Mouse (Mus musculus) small intestine, adult 2 months (tissue): ENCODE data around the gene Wnk2. TPM values are rescaled to one million over a fixed set of nuclear protein-coding genes. Genes with fewer than 3 reads are reported as not detected.

Experiments
- H3K27ac ChIP-seq: fragments of 200-500 bp; 2 replicates; pipeline ENCODE4 v1.5.1; 2012; ENCODE audit warnings: low read depth, low read length, control low read depth, inconsistent platforms; ENCODE audit not compliant: insufficient read depth
- H3K27me3 ChIP-seq: fragments of 200-500 bp; 2 replicates; pipeline ENCODE4 v1.6.1; 2012; ENCODE audit warnings: mild to moderate bottlenecking, moderate library complexity, low read length, inconsistent platforms; ENCODE audit not compliant: control insufficient read depth, insufficient read depth
- H3K36me3 ChIP-seq: fragments of 200-500 bp; 2 replicates; pipeline ENCODE4 v1.6.1; 2012; ENCODE audit warnings: mild to moderate bottlenecking, low read length, control low read depth, inconsistent platforms; ENCODE audit not compliant: control insufficient read depth, insufficient read depth
- H3K4me1 ChIP-seq: fragments of 200-500 bp; 2 replicates; pipeline ENCODE4 v1.6.1; 2012; ENCODE audit warnings: low read length, inconsistent platforms, mixed read lengths; ENCODE audit not compliant: control insufficient read depth, insufficient read depth, insufficient read length
- H3K4me3 ChIP-seq: fragments of 200-500 bp; 2 replicates; pipeline ENCODE4 v1.5.1; 2012; ENCODE audit warnings: low read depth, mild to moderate bottlenecking, control low read depth, inconsistent platforms, low read length, moderate library complexity
- CTCF ChIP-seq: fragments of 200-500 bp; IDR thresholded peaks from 2 replicates; pipeline ENCODE4 v1.5.1; 2012; ENCODE audit warnings: low read depth, mild to moderate bottlenecking, control low read depth, inconsistent platforms, low read length, moderate library complexity, mixed read lengths; ENCODE audit not compliant: insufficient replicate concordance, insufficient read length; ENCODE audit errors: extremely low read depth
- POLR2A ChIP-seq: fragments of 200-500 bp; IDR thresholded peaks from 2 replicates; pipeline ENCODE4 v1.6.1; 2012; ENCODE audit warnings: low read depth, mild to moderate bottlenecking, control low read depth, inconsistent platforms, low read length, moderate library complexity
- WGBS: fragments of 180-500 bp; shearing (Covaris S2); methylation state at CpG from one replicate; pipeline ENCODE4 v1.1.7; 2018; 5-methylcytosine and 5-hydroxymethylcytosine counted together
- polyA plus RNA-seq: library from polyadenylated mRNA; depleted of rRNA; stranded (reverse); fragments of >200 nt; gene quantifications from 2 replicates; pipeline ENCODE4 v1.2.3, GENCODE M21; 2012

Gene Wnk2
- polyA plus RNA-seq, 1 experiment = 19.5 TPM

DNA sequence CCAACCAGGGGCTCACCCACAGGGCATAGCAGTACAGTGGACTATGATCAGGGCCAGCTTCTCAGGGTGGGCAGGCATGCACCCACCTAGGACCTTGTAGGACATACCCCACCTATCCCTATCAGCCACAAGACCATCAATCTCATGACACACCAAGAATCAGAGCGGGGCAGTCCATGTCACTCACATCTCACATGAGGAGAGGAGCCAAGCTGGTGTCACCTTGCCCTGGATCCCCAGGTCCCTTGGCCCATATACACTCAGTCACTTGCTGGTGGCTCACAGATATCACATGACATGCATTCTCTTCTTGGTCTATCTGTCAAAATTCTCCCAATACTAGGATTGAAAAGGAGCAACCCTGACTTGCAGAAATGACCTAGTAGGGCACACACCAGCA, 18.7 kb downstream of the Wnk2 start:
- no peaks in the 10 kb centered on the region for H3K27me3 ChIP-seq
- TF ChIP-seq CTCF (no peak), POLR2A (no peak)
- H3K27ac ChIP-seq = no peak overlapping the region
- H3K4me3 ChIP-seq = no peak overlapping the region
- no peaks in the 10 kb centered on the region for H3K36me3 ChIP-seq
- WGBS = 90% methylated on average over 1 of the region's 1 CpGs
- H3K4me1 ChIP-seq = peaks cover 32% of the 10 kb centered on the region

DNA sequence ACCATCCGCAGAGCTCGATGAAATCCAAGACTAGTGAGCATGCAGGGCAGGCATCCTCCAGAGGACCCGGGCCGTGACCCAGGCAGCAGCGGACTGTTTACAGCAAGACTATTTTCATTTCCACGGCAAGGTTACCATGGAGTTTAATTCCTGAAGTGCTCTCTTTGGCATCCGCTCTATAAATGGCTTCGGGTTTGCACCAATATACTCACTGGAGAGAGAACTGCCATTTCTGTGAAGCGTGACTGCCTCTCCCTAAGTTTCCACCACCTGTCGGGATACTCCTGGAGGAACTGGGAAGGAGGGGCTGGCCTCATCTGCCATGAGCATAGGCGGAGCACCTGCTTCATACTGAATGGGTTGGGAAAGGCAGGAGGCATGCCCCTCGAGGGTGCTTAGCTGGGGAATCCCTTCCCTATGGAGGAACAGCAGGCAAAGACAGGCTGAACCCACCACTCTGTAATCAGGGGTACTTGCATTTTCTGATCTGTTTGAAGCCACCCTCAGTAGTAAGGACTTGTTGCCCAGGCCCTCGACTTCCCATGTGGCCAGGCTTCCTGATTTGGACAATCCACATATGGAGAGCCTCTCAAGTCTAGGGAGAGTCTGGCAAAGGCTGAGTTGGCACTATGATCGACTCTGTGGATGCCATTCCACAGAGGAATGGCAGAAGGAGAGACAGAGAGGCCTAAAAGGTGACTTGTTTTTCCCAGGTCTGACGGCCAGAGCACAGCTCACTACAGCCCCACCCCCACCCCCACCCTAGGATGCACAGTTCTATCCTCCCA, 19.8 kb downstream of the Wnk2 start:
- Histone ChIP-seq H3K4me3 (no peak overlapping the region), H3K27ac (no peak overlapping the region), H3K36me3 (no peaks in the 10 kb centered on the region), H3K27me3 (no peaks in the 10 kb centered on the region), H3K4me1 (peaks cover 26% of the 10 kb centered on the region)
- 59% methylated on average over 15 of the region's 15 CpGs for WGBS
- TF ChIP-seq CTCF (no peak), POLR2A (no peak)

DNA sequence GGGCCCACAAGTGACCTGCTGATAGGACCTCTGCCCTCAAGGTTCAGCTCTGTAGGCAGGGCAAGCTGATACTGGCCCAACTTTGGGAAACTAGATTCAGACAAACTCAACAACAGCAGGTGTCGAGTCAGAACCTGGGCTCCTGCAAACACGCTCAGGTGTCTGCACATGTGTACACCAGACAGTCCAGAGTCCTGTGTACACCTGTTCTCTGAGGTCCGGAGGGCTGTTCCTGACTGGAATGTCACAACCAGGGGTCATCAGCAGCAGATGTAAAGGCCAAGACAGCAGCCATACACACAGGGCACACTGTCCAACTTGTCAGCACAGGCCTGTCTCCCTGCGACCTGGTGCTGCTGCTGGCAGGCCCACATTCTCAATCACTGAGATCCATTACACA, 25.7 kb downstream of the Wnk2 start:
- 38% methylated on average over 4 of the region's 4 CpGs for WGBS
- H3K4me1 ChIP-seq = peaks cover 9% of the 10 kb centered on the region; the same call in 1 of the 2 replicates
- H3K4me3 ChIP-seq = no peak overlapping the region
- no peak for TF ChIP-seq POLR2A
- TF ChIP-seq CTCF = no peak
- no peak overlapping the region for H3K27ac ChIP-seq
- H3K36me3 ChIP-seq = no peaks in the 10 kb centered on the region
- no peaks in the 10 kb centered on the region for H3K27me3 ChIP-seq

DNA sequence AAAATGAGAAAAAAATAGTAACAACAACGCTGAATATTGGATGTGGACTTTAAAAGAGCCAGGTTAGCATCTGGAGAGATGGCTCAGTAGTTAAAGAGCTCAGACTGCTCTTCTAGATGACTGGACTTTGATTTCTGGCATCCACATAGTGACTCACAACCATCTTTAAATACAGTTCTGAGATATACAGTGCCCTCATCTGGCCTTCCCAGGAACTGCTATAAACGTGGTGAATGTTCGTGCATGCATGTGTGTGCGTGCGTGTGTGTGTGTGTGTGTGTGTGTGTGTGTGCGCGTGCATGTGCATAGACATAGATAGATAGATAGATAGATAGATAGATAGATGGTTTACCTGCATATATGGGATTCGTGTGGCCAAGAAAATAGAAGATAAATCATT, 30.3 kb downstream of the Wnk2 start:
- Histone ChIP-seq H3K27ac (no peak overlapping the region), H3K4me1 (peaks cover 9% of the 10 kb centered on the region; the same call in 1 of the 2 replicates), H3K36me3 (no peaks in the 10 kb centered on the region), H3K27me3 (no peaks in the 10 kb centered on the region), H3K4me3 (no peak overlapping the region)
- 91% methylated on average over 8 of the region's 8 CpGs for WGBS
- TF ChIP-seq POLR2A (no peak), CTCF (no peak)

DNA sequence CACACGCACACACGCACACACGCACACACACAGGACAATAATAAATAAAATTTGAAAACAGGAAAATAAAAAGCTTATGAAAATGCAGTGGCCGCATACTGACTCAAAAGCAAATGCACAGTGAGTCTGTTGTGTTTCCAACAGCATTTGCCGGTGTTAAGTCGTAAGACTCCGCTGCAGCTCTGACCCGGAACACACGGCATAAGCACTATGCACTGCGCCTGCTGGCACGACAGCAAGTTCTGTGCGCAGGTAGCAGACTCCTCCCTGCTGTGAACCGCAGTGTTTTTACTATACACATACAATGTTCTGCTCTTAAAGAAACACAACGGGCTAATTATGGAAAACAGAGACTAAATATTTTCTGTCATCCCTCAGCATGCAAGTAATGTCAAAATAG, 32.9 kb downstream of the Wnk2 start:
- Histone ChIP-seq H3K4me3 (no peak overlapping the region), H3K27ac (no peak overlapping the region), H3K4me1 (no peaks in the 10 kb centered on the region), H3K27me3 (no peaks in the 10 kb centered on the region), H3K36me3 (no peaks in the 10 kb centered on the region)
- 90% methylated on average over 14 of the region's 14 CpGs for WGBS
- TF ChIP-seq POLR2A (no peak), CTCF (no peak)

DNA sequence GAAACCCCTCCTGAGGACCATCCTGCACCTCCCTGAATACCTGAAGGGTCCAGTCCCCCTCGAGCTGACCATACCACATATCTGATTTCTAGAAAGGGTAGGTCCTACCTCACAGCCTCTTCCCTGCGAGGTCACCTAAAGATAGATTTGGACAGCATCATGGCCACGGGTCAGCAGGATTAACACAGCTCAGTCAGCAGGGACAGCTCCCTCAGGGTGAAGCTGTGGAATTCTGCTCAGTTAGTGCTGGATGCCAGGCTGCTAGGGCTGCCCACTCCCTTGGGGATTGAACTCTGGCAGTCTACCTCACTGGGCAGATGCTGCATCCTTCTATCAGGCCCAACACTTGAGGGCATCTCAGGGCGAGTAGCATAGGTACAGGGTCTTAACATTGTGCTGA, 33.7 kb downstream of the Wnk2 start:
- Histone ChIP-seq H3K27ac (no peak overlapping the region), H3K36me3 (no peaks in the 10 kb centered on the region), H3K27me3 (no peaks in the 10 kb centered on the region), H3K4me3 (no peak overlapping the region), H3K4me1 (no peaks in the 10 kb centered on the region)
- no peak for TF ChIP-seq CTCF
- TF ChIP-seq POLR2A = no peak
- WGBS = 72% methylated on average over 4 of the region's 4 CpGs

DNA sequence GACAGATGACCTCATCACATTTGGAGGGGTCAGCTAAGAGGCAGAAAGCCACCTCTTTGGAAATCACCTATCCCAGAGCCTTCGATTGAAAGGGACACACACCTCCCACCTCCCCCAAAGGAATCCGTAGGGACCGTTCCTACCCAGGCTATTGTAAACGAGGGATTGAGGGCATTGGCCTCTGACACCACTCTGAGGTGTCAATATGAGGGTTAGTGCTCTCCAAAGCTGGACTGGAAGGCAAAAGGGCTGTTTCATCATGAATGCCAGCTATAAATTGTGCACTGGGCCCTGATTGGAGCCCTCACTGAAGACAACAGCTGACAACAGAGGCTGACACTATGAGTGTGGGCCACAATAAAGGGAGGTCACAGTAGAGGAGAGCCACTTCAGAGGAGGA, 34.5 kb downstream of the Wnk2 start:
- WGBS = 53% methylated on average over 4 of the region's 4 CpGs
- Histone ChIP-seq H3K4me1 (no peaks in the 10 kb centered on the region), H3K27me3 (no peaks in the 10 kb centered on the region), H3K4me3 (no peak overlapping the region), H3K27ac (no peak overlapping the region), H3K36me3 (no peaks in the 10 kb centered on the region)
- no peak for TF ChIP-seq CTCF
- no peak for TF ChIP-seq POLR2A

DNA sequence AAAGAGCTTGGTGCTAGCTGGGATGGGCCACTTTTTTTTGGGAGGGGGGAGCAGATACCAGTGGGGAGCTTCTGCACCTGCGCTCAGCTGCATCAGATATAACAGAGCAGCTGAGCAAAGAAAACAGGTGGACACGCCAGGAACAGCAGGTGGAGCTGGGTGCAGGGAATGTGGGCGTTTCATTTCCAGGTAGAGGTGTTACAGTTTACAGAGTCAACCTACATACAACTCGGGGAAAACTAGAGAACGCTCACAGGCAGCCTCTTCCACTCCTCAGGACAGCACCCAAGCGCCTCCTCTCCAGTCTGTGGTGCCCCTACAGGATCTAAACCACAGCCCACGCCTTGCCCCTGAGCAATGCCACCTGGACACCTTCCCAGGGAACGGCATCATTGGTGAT, 35.2 kb downstream of the Wnk2 start:
- no peak overlapping the region for H3K27ac ChIP-seq
- no peaks in the 10 kb centered on the region for H3K36me3 ChIP-seq
- no peaks in the 10 kb centered on the region for H3K27me3 ChIP-seq
- H3K4me3 ChIP-seq = no peak overlapping the region
- no peak for TF ChIP-seq CTCF
- no peak for TF ChIP-seq POLR2A
- no peaks in the 10 kb centered on the region for H3K4me1 ChIP-seq
- 32% methylated on average over 8 of the region's 8 CpGs for WGBS
